Mouse (Mus musculus): ENCODE data around the gene Stambp.

Gene Stambp

GRCm38 (mm10) chr6:83571840-83572667 is 475 bp downstream of the Stambp start:
- DNase-seq (ENCODE audit: inconsistent age in 2 of 2, low spot score in 1 of 2): peak; percentile 92 to 97

GRCm38 (mm10) chr6:83568901-83569862 is 3.3 kb downstream of the Stambp start:
- no peak for DNase-seq (ENCODE audit: inconsistent age in 2 of 2, low spot score in 1 of 2)

GRCm38 (mm10) chr6:83555972-83556371 is 16.6 kb downstream of the Stambp start:
- DNase-seq (ENCODE audit: inconsistent age in 2 of 2, low spot score in 1 of 2): no peak

GRCm38 (mm10) chr6:83548346-83548745 is 24.2 kb downstream of the Stambp start:
- no peak for DNase-seq (ENCODE audit: inconsistent age in 2 of 2, low spot score in 1 of 2)

GRCm38 (mm10) chr6:83545778-83546177 is 26.8 kb downstream of the Stambp start:
- no peak for DNase-seq (ENCODE audit: inconsistent age in 2 of 2, low spot score in 1 of 2)

- no peak for DNase-seq (ENCODE audit: inconsistent age in 2 of 2, low spot score in 1 of 2)
These were observed 30.6 kb downstream of the Stambp start for GRCm38 (mm10) chr6:83541756-83542456.

- no peak for DNase-seq (ENCODE audit: inconsistent age in 2 of 2, low spot score in 1 of 2)
These were observed 32.5 kb downstream of the Stambp start for GRCm38 (mm10) chr6:83540017-83540416.

- DNase-seq (ENCODE audit: inconsistent age in 2 of 2, low spot score in 1 of 2): no peak
These were observed 35.8 kb downstream of the Stambp start for GRCm38 (mm10) chr6:83536795-83537059.

GRCm38 (mm10) chr6:83536028-83536794 is 36.3 kb downstream of the Stambp start, which contains the start of gene Actg2:
TSS of gene Actg2 (minus strand) at chr6:83536265.
- DNase-seq (ENCODE audit: inconsistent age in 2 of 2, low spot score in 1 of 2): no peak

GRCm38 (mm10) chr6:83532608-83533007 is 39.9 kb downstream of the Stambp start:
- no peak for DNase-seq (ENCODE audit: inconsistent age in 2 of 2, low spot score in 1 of 2)

- no peak for DNase-seq (ENCODE audit: inconsistent age in 2 of 2, low spot score in 1 of 2)
These were observed 49.3 kb downstream of the Stambp start for GRCm38 (mm10) chr6:83523194-83523593.

GRCm38 (mm10) chr6:83521784-83522183 is 50.7 kb downstream of the Stambp start:
- no peak for DNase-seq (ENCODE audit: inconsistent age in 2 of 2, low spot score in 1 of 2)

GRCm38 (mm10) chr6:83518637-83519036 is 53.9 kb downstream of the Stambp start:
- no peak for DNase-seq (ENCODE audit: inconsistent age in 2 of 2, low spot score in 1 of 2)

- no peak for DNase-seq (ENCODE audit: inconsistent age in 2 of 2, low spot score in 1 of 2)
These were observed 57.4 kb downstream of the Stambp start for GRCm38 (mm10) chr6:83515172-83515571.

GRCm38 (mm10) chr6:83512495-83512894 is 60.0 kb downstream of the Stambp start:
- DNase-seq (ENCODE audit: inconsistent age in 2 of 2, low spot score in 1 of 2): peak in 1 of 2 experiments; percentile 88

- peak in 1 of 2 experiments; percentile 29 for DNase-seq (ENCODE audit: inconsistent age in 2 of 2, low spot score in 1 of 2)
These were observed 62.3 kb downstream of the Stambp start for GRCm38 (mm10) chr6:83510210-83510609.

- DNase-seq (ENCODE audit: inconsistent age in 2 of 2, low spot score in 1 of 2): peak; percentile 76 to 93
These were observed 63.1 kb downstream of the Stambp start for GRCm38 (mm10) chr6:83509442-83509841.

- DNase-seq (ENCODE audit: inconsistent age in 2 of 2, low spot score in 1 of 2): no peak
These were observed 65.4 kb downstream of the Stambp start for GRCm38 (mm10) chr6:83507168-83507546.

GRCm38 (mm10) chr6:83506258-83507167 is 66.0 kb downstream of the Stambp start, which contains the start of gene Dguok:
TSS of gene Dguok (minus strand) at chr6:83506969.
- DNase-seq (ENCODE audit: inconsistent age in 2 of 2, low spot score in 1 of 2): peak; percentile 98 to 99

Data from adrenal gland, adult (tissue).